Mouse (Mus musculus): ENCODE data around the gene Rhox9.
"Not testable (repeated sequence)": the region's sequence is repeated elsewhere in the genome, so short reads cannot be mapped to it uniquely, and the experiment has no call there.

Gene Rhox9

GRCm38 (mm10) chrX:37901670-37902069 is at the start of gene Rhox9:
TSS of gene Rhox9 (minus strand) at chrX:37901770.
- not testable (repeated sequence) for DNase-seq

GRCm38 (mm10) chrX:37916311-37916710 is 14.7 kb upstream of the Rhox9 start:
- DNase-seq, result no peak

GRCm38 (mm10) chrX:37908581-37908980 is 7.0 kb upstream of the Rhox9 start:
- DNase-seq, result no peak

- DNase-seq, result no peak
Observed at GRCm38 (mm10) chrX:37903727-37904126, 2.2 kb upstream of the Rhox9 start.

GRCm38 (mm10) chrX:37897132-37897531 is 4.4 kb downstream of the Rhox9 start, which contains the start of gene Rhox7b:
TSS of gene Rhox7b (minus strand) at chrX:37897232.
- not testable (repeated sequence) for DNase-seq

GRCm38 (mm10) chrX:37878844-37879243 is 22.7 kb downstream of the Rhox9 start, which contains the start of gene Rhox8:
TSS of gene Rhox8 (minus strand) at chrX:37878944.
- DNase-seq, result no peak

- no peak for DNase-seq
Observed at GRCm38 (mm10) chrX:37871641-37872040, 29.9 kb downstream of the Rhox9 start.
